Mouse (Mus musculus) midbrain, embryonic 11.5 days (tissue): ENCODE results near the gene Zfp964. TPM values are rescaled to one million over a fixed set of nuclear protein-coding genes. Genes with fewer than 3 reads are reported as not detected.
A peak's percentile ranks its signal among the peaks of the same experiment; 100 is the strongest.

Experiments
- ATAC-seq: fragments of 200-750 bp; cut with Nextera tagmentation; 2 replicates; pipeline ENCODE4 v1.8.0; 2017; ENCODE audit warnings: moderate TSS enrichment, moderate library complexity; ENCODE audit not compliant: low FRiP score
- DNase-seq: peaks from one replicate; pipeline ENCODE4 v3.0.0; 2015; ENCODE audit warnings: low spot score; ENCODE audit errors: missing footprints
- H3K27ac ChIP-seq: fragments of 300-500 bp; sonication (generic); 2 replicates; pipeline ENCODE4 v1.5.1; 2014; ENCODE audit warnings: low read depth, low read length
- H3K27me3 ChIP-seq: fragments of 300-500 bp; sonication (generic); 2 replicates; pipeline ENCODE4 v1.6.1; 2014; ENCODE audit warnings: mild to moderate bottlenecking, low read length, moderate library complexity, mixed read lengths; ENCODE audit not compliant: control insufficient read depth, insufficient read depth
- H3K36me3 ChIP-seq: fragments of 300-500 bp; sonication (generic); 2 replicates; pipeline ENCODE4 v1.6.1; 2014; ENCODE audit warnings: mild to moderate bottlenecking, low read length, moderate library complexity, mixed read lengths; ENCODE audit not compliant: control insufficient read depth, insufficient read depth
- H3K4me1 ChIP-seq: fragments of 300-500 bp; sonication (generic); 2 replicates; pipeline ENCODE4 v1.6.1; 2014; ENCODE audit warnings: low read length; ENCODE audit not compliant: control insufficient read depth, insufficient read depth
- H3K4me2 ChIP-seq: fragments of 300-500 bp; sonication (generic); 2 replicates; pipeline ENCODE4 v1.6.1; 2014; ENCODE audit warnings: mild to moderate bottlenecking, moderate library complexity
- H3K4me3 ChIP-seq: fragments of 300-500 bp; sonication (generic); 2 replicates; pipeline ENCODE4 v1.5.1; 2014; ENCODE audit warnings: low read depth, low read length
- H3K9ac ChIP-seq: fragments of 300-500 bp; sonication (generic); 2 replicates; pipeline ENCODE4 v1.6.1; 2014; ENCODE audit warnings: low read length
- H3K9me3 ChIP-seq: fragments of 300-500 bp; sonication (generic); 2 replicates; pipeline ENCODE4 v1.6.1; 2016; ENCODE audit warnings: low read length; ENCODE audit not compliant: control insufficient read depth
- WGBS: fragments of 180-500 bp; shearing (Covaris S2); extraction: QIAGEN DNeasy Blood & Tissue Kit; methylation state at CpG from one replicate; pipeline ENCODE4 v1.1.7; 2014; 5-methylcytosine and 5-hydroxymethylcytosine counted together
- polyA plus RNA-seq: library from polyadenylated mRNA; unstranded; fragments of >200 nt; fragmentation: Nextera tagmentation; extraction: Ambion mirVana; gene quantifications from 2 replicates; pipeline ENCODE4 v1.2.1, GENCODE M21; 2014

Zfp964 gene
- polyA plus RNA-seq, 1 experiment from 2014 or later = 2.4 TPM

DNA sequence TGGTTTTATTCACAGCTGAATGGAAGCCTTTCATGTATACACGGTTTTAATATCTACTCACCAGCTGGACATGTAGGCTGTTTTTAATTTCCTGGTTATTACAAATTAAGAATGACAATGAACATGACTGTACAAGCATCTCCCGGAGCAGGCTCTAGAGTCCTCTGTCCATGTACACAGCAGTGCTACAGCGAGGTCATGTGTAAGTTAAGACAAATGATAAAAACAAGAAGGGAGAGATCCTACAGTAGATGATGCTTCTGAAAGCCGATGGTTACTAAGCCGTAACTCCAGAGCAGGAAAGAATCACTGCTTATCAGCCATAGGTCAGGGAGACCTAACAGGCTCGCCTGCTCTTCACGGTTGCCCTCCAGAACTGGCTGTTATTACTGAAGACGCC is 59.2 kb downstream of the Zfp964 start:
- Histone ChIP-seq H3K27ac (no peak overlapping the region), H3K9me3 (no peaks in the 10 kb centered on the region), H3K36me3 (peaks cover 13% of the 10 kb centered on the region; the same call in 1 of the 2 replicates), H3K4me3 (no peak overlapping the region), H3K9ac (no peak overlapping the region), H3K4me2 (no peak overlapping the region), H3K27me3 (no peaks in the 10 kb centered on the region), H3K4me1 (peaks cover 6% of the 10 kb centered on the region)
- WGBS = 93% methylated on average over 8 of the region's 8 CpGs
- ATAC-seq (no peak), DNase-seq (peak; percentile 68)

DNA sequence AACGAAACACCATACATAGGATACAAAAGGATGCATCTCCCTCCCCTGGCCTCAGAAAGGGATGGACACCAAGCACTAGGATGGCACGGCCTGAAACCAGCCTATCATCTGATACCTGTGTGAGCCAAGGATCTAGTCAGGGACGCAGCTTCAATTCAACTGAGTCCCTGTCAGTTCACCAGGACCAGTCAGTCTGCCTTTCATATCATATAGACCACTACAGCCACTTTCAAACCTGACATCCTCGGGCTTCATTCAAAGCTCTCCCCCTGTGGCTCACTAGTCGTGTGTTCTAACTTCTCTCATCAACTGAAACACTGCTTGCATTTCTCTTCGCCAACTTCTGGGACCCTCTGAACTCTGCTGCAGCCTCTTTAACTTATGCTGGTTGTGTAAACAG is 61.1 kb downstream of the Zfp964 start:
- Histone ChIP-seq H3K27ac (no peak overlapping the region), H3K9me3 (no peaks in the 10 kb centered on the region), H3K4me2 (peak overlapping the region; percentile 44), H3K27me3 (no peaks in the 10 kb centered on the region), H3K4me1 (peaks cover 6% of the 10 kb centered on the region), H3K9ac (peak overlapping the region; percentile 36; the same call in 1 of the 2 replicates), H3K36me3 (no peaks in the 10 kb centered on the region; the same call in 1 of the 2 replicates), H3K4me3 (peak overlapping the region; percentile 86)
- DNase-seq (peak; percentile 67), ATAC-seq (no peak)
- 85% methylated on average over 6 of the region's 6 CpGs for WGBS

Other genes with a start within 250 kb of the Zfp964 start
- gene Gm9495, start 200.9 kb upstream of the Zfp964 start, polyA plus RNA-seq = not detected in 2 replicates
- gene Gm7697, start 131.5 kb upstream of the Zfp964 start, polyA plus RNA-seq = not detected in 2 replicates
- gene Zfp868, start 28.9 kb upstream of the Zfp964 start, polyA plus RNA-seq = 42.7 and 43.3 TPM in 2 replicates
- gene Zfp869, start 56.2 kb downstream of the Zfp964 start, polyA plus RNA-seq = 34.9 and 38.6 TPM in 2 replicates
- 6.7 and 7.0 TPM in 2 replicates for gene Zfp963, start 95.5 kb downstream of the Zfp964 start, polyA plus RNA-seq
- 1.4 and 1.6 TPM in 2 replicates for gene Gm20422, start 120.4 kb downstream of the Zfp964 start, polyA plus RNA-seq
- gene Atp13a1, start 136.7 kb downstream of the Zfp964 start, polyA plus RNA-seq = 33.8 and 40.7 TPM in 2 replicates
- gene Zfp866, start 136.7 kb downstream of the Zfp964 start, polyA plus RNA-seq = 41.5 and 42.2 TPM in 2 replicates
- gene Gmip, start 154.2 kb downstream of the Zfp964 start, polyA plus RNA-seq = 7.8 TPM in 2 replicates
- 0.72 and 1.2 TPM in 2 replicates for gene Lpar2, start 167.9 kb downstream of the Zfp964 start, polyA plus RNA-seq
- 33.9 and 39.1 TPM in 2 replicates for gene Pbx4, start 178.0 kb downstream of the Zfp964 start, polyA plus RNA-seq
- gene Cilp2, start 233.2 kb downstream of the Zfp964 start, polyA plus RNA-seq = 0.31 and 0.40 TPM in 2 replicates
- 3.4 and 4.0 TPM in 2 replicates for gene Tssk6, start 247.7 kb downstream of the Zfp964 start, polyA plus RNA-seq
- 167 and 172 TPM in 2 replicates for gene Ndufa13, start 248.1 kb downstream of the Zfp964 start, polyA plus RNA-seq
- gene Yjefn3, start 248.2 kb downstream of the Zfp964 start, polyA plus RNA-seq = 3.2 and 3.6 TPM in 2 replicates